Mouse (Mus musculus) olfactory bulb, adult 2 months (tissue): Measurements from ENCODE around the gene Ccl12.

Source experiments
- CTCF ChIP-seq: fragments of 200-500 bp; IDR thresholded peaks from 2 replicates; pipeline ENCODE4 v1.5.1; 2012; ENCODE audit warnings: low read depth, mild to moderate bottlenecking, low read length, moderate library complexity; ENCODE audit not compliant: insufficient read depth
- POLR2A ChIP-seq: fragments of 200-500 bp; IDR thresholded peaks from 2 replicates; pipeline ENCODE4 v1.6.1; 2012; ENCODE audit warnings: mild to moderate bottlenecking, low read depth, low read length, moderate library complexity; ENCODE audit not compliant: insufficient read depth

DNA sequence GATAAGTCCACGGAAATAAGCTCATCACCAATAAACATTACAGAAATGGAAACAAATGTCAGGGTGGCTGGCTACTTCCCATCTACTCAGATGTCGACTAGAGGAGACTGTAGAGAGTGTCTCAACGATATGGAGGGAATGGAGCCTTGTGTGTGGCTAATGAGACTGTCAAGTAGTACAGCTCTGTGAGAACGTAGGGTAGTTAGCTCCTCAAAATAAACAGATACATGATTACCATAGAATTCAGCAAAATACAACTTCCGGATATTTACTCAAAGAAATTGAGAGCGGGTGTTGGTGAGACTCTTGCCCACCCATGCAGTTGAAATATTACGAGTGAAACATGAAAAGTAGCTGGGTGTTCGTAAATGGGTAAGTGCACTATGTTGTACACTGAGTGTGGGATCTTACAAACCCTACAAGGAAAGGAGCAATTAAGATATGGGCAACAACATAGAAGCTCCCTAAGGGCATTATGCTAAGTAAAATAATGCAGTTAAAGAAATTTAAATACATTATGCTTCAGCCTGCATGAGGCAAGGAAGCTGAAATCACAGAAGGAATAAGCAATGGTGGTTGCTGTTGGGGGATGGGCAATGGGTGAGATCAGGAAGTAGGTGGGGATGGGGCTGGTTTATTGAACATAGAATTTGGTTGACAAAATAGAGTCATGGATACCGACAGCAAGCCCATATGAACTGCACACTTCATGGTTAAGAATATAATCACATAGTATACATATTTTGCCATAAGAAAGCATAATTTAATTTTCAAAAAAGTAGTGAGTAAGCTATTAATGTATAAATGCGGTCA, 1.9 kb upstream of the Ccl12 start:
- TF ChIP-seq CTCF, result no peak
- no peak for TF ChIP-seq POLR2A
